In genomic region chr3:34657701-34658090, GRCm38 (mm10) we compare ENCODE assay signal across 14 mouse cellular contexts. TPM values are rescaled to one million over a fixed set of nuclear protein-coding genes. Genes with fewer than 3 reads are reported as not detected.
A peak's percentile ranks its signal among the peaks of the same experiment; 100 is the strongest.
DNase-seq lines count a peak whose midpoint lies in the region; ATAC-seq lines count a peak whose summit lies in the region.
"Had no signal": no experiment of that assay in that cellular context is flagged by ENCODE, and none has a peak within 500 bp of the region (broad histone marks: within the 10 kb centered on the region; RNA-seq: fewer than 3 reads in every experiment).

No protein-coding gene starts in this region.

- ATAC-seq in forebrain, embryonic 15.5 days (replicated peaks), result no peak
- ATAC-seq in midbrain, embryonic 11.5 days (ENCODE audit: low FRiP score), result no peak
- ATAC-seq in neural tube, embryonic 15.5 days (ENCODE audit: low FRiP score), result no peak

- H3K4me1 ChIP-seq in embryonic facial prominence, embryonic 10.5 days, result peaks cover 50% of the 10 kb centered on the region
- peaks cover 59% of the 10 kb centered on the region for H3K4me1 ChIP-seq in forebrain, embryonic 15.5 days
- H3K4me1 ChIP-seq in midbrain, embryonic 11.5 days (ENCODE audit: control insufficient read depth, insufficient read depth, low read length), result peaks cover 61% of the 10 kb centered on the region
- H3K4me1 ChIP-seq in neural tube, embryonic 15.5 days, result peaks cover 8% of the 10 kb centered on the region; the same call in 1 of the 2 replicates
- H3K4me1 ChIP-seq: limb, embryonic 15.5 days; lung, embryonic 15.5 days had no signal

- H3K9me3 ChIP-seq in embryonic facial prominence, embryonic 10.5 days, result no peaks in the 10 kb centered on the region
- no peaks in the 10 kb centered on the region for H3K9me3 ChIP-seq in forebrain, embryonic 15.5 days
- no peaks in the 10 kb centered on the region for H3K9me3 ChIP-seq in midbrain, embryonic 11.5 days (ENCODE audit: control insufficient read depth, low read length)
- no peaks in the 10 kb centered on the region for H3K9me3 ChIP-seq in neural tube, embryonic 15.5 days (replicated peaks)
- H3K9me3 ChIP-seq: kidney, embryonic 15.5 days; limb, embryonic 15.5 days; lung, embryonic 15.5 days had no signal

- 0 out of 2 replicates have a peak overlapping the region, but pooled peaks have one; percentile 30 for H3K27ac ChIP-seq in embryonic facial prominence, embryonic 10.5 days (replicated peaks)
- H3K27ac ChIP-seq in forebrain, embryonic 15.5 days (replicated peaks), result peak overlapping the region; percentile 97
- peak overlapping the region; percentile 62 for H3K27ac ChIP-seq in midbrain, embryonic 11.5 days (ENCODE audit: low read depth, low read length)
- peak overlapping the region; percentile 64 for H3K27ac ChIP-seq in neural tube, embryonic 15.5 days (replicated peaks)
- H3K27ac ChIP-seq: heart, adult 2 months; kidney, embryonic 15.5 days; limb, embryonic 15.5 days; lung, embryonic 15.5 days had no signal

- no peak for DNase-seq in embryonic facial prominence, embryonic 10.5 days (ENCODE audit: low spot score)
- peak; percentile 88 for DNase-seq in midbrain, embryonic 11.5 days (ENCODE audit: low spot score, missing footprints)
- DNase-seq in spleen, adult 12 weeks (ENCODE audit: low spot score), result no peak
- DNase-seq in cerebellum, postnatal 10 days, result no peak
- DNase-seq in ovary, adult 18-20 months (ENCODE audit: low spot score), result no peak
- DNase-seq: adrenal gland, postnatal 10 days; heart, adult 2 months; heart, postnatal 14 days; thymus, postnatal 4 days had no signal

- WGBS in embryonic facial prominence, embryonic 10.5 days, result 53% methylated on average over 2 of the region's 2 CpGs
- WGBS in forebrain, embryonic 15.5 days, result 16% methylated on average over 2 of the region's 2 CpGs
- 31% methylated on average over 2 of the region's 2 CpGs for WGBS in midbrain, embryonic 11.5 days
- WGBS in neural tube, embryonic 15.5 days, result 27% methylated on average over 2 of the region's 2 CpGs

- peak overlapping the region; percentile 91 for H3K4me2 ChIP-seq in forebrain, embryonic 15.5 days (replicated peaks)
- peak overlapping the region; percentile 89 for H3K4me2 ChIP-seq in midbrain, embryonic 11.5 days
- H3K4me2 ChIP-seq in neural tube, embryonic 15.5 days, result peak overlapping the region; percentile 41
- H3K4me2 ChIP-seq: kidney, embryonic 15.5 days; limb, embryonic 15.5 days; lung, embryonic 15.5 days had no signal

- peak overlapping the region; percentile 52 for H3K9ac ChIP-seq in forebrain, embryonic 15.5 days (replicated peaks)
- H3K9ac ChIP-seq in midbrain, embryonic 11.5 days (ENCODE audit: low read length), result peak overlapping the region; percentile 99
- H3K9ac ChIP-seq in neural tube, embryonic 15.5 days (replicated peaks), result no peak overlapping the region
- H3K9ac ChIP-seq: kidney, embryonic 15.5 days; limb, embryonic 15.5 days; lung, embryonic 15.5 days had no signal

- H3K4me3 ChIP-seq in embryonic facial prominence, embryonic 10.5 days, result peak overlapping the region; percentile 72
- peak overlapping the region; percentile 60 for H3K4me3 ChIP-seq in forebrain, embryonic 15.5 days
- peak overlapping the region; percentile 92 for H3K4me3 ChIP-seq in midbrain, embryonic 11.5 days (ENCODE audit: low read depth, low read length)
- no peak overlapping the region for H3K4me3 ChIP-seq in neural tube, embryonic 15.5 days (replicated peaks)
- H3K4me3 ChIP-seq: heart, adult 2 months; kidney, embryonic 15.5 days; limb, embryonic 15.5 days; lung, embryonic 15.5 days had no signal

- peaks cover 99% of the 10 kb centered on the region for H3K27me3 ChIP-seq in embryonic facial prominence, embryonic 10.5 days (replicated peaks; ENCODE audit: low read depth, poor library complexity, severe bottlenecking)
- H3K27me3 ChIP-seq in forebrain, embryonic 15.5 days, result no peaks in the 10 kb centered on the region
- H3K27me3 ChIP-seq in midbrain, embryonic 11.5 days (ENCODE audit: control insufficient read depth, insufficient read depth, low read length), result 0 out of 2 replicates have a peak, but pooled peaks cover 2% of the 10 kb centered on the region
- H3K27me3 ChIP-seq in neural tube, embryonic 15.5 days (replicated peaks), result peaks cover 62% of the 10 kb centered on the region

- H3K36me3 ChIP-seq in embryonic facial prominence, embryonic 10.5 days (replicated peaks), result no peaks in the 10 kb centered on the region
- H3K36me3 ChIP-seq in forebrain, embryonic 15.5 days, result no peaks in the 10 kb centered on the region
- no peaks in the 10 kb centered on the region for H3K36me3 ChIP-seq in midbrain, embryonic 11.5 days (ENCODE audit: control insufficient read depth, insufficient read depth, low read length)
- no peaks in the 10 kb centered on the region for H3K36me3 ChIP-seq in neural tube, embryonic 15.5 days
- H3K36me3 ChIP-seq: kidney, embryonic 15.5 days; limb, embryonic 15.5 days; lung, embryonic 15.5 days had no signal

RNA-seq across cellular contexts. Expression of gene Sox2, which starts 7.5 kb away (rescaled TPM):
- polyA plus RNA-seq in embryonic facial prominence, embryonic 10.5 days (2016; fragmentation: Nextera tagmentation; extraction: Ambion mirVana), result 12.2 and 16.1 TPM in 2 replicates
- 39.7 and 42.3 TPM in 2 replicates for polyA plus RNA-seq in forebrain, embryonic 15.5 days (2015; fragmentation: Nextera tagmentation; extraction: Ambion mirVana)
- 48.7 and 49.5 TPM in 2 replicates for polyA plus RNA-seq in midbrain, embryonic 11.5 days (2014; fragmentation: Nextera tagmentation; extraction: Ambion mirVana)
- 11.1 and 13.4 TPM in 2 replicates for polyA plus RNA-seq in neural tube, embryonic 15.5 days (2015; fragmentation: Nextera tagmentation; extraction: Ambion mirVana)

Comparison
In these comparisons a context has a peak if more than half of its experiments do, and no peak if none do; other contexts are left out.
1. H3K27ac ChIP-seq: peak in every context shown above with its lines; median percentile 97 in forebrain, embryonic 15.5 days; 64 in neural tube, embryonic 15.5 days; 62 in midbrain, embryonic 11.5 days; 30 in embryonic facial prominence, embryonic 10.5 days.
2. H3K4me2 ChIP-seq: peak in every context shown above with its lines; median percentile 91 in forebrain, embryonic 15.5 days; 89 in midbrain, embryonic 11.5 days; 41 in neural tube, embryonic 15.5 days.